Mouse (Mus musculus): Measurements from ENCODE around the gene Rbms3.

GRCm38 (mm10) chr9:117342336-117342735 is 287.4 kb downstream of the Rbms3 start:
- TF ChIP-seq CTCF (IDR thresholded peaks at IDR 0.05; ENCODE audit: control insufficient read depth, insufficient read depth, low read length) (no peak), POLR2A (IDR thresholded peaks at IDR 0.05; ENCODE audit: borderline replicate concordance, control insufficient read depth, low read depth, low read length) (no peak)

Measured in bone marrow, adult 2 months (tissue).